Mouse (Mus musculus): ENCODE results near the gene Syngr4. TPM values are rescaled to one million over a fixed set of nuclear protein-coding genes. Genes with fewer than 3 reads are reported as not detected.
A peak's percentile ranks its signal among the peaks of the same experiment; 100 is the strongest.
"Not testable (repeated sequence)": the region's sequence is repeated elsewhere in the genome, so short reads cannot be mapped to it uniquely, and the experiment has no call there.

Syngr4 gene
- total and polyA plus RNA-seq, 3 experiments: 0.90 TPM; not detected in 2

- peak; percentile 93 for DNase-seq
Observed at GRCm38 (mm10) chr7:45916056-45917003, 19.8 kb upstream of the Syngr4 start.

DNA sequence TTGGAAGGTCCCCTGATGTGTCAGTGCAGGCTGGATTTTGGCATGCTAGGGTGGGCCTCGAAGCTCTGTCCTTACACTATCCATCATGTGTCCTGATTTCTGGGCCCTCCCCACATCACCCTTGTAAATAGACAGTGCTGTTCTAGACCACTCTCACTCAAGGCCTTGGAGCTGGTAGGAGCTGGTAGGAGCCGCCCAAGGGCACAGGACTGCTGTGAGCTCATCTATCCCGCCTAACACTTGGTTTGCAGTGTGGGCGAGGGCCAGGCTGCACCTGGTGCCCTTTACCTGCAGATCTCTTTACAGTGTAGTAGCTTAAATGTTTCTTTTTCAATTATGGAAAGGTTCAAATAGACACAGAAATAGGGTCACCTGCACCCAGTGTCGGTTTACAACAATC, 18.5 kb upstream of the Syngr4 start:
- DNase-seq: peak; percentile 38

DNA sequence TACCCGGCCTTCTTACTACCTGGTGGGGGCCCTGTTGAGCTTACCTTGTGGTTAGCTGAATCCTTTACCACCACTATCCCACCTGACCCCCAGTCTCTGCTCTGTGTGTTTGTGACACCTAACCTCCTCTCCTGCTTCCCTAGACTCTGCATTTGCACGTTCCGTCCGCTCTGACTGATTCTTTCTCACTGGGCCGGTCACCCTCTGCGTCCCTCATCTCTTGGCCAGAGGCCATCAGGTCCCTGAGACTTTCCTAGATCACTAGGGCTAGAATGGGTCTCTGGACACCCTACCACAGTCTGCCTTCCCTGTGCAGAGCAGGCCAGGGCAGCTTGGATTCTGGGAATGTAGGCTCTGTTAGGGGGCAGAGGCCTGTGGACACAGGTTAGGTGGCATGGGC, 17.6 kb upstream of the Syngr4 start:
- DNase-seq: no peak

DNA sequence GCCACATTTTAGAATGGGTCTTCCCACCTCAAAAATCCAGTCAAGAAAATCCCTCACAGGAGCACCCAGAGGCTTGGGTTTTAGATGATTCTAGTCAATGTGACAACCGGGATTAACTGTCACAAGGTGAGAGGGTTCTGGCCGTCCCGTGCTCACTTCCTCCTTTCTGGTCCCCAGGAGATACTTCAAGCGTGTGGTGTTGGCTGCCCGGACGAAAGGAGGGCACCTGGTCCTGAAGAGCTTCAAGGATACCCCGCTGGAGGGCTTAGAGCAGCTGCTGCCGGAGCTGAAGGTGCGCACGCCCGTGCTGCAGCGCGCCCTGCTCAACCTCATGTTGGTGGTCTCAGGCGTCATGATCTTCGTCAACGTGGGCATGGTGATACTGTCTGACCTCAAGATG, 12.6 kb upstream of the Syngr4 start:
- no peak for DNase-seq

- DNase-seq: no peak
Observed at GRCm38 (mm10) chr7:45908384-45908783, 11.9 kb upstream of the Syngr4 start.

GRCm38 (mm10) chr7:45906622-45907021, 10.1 kb upstream of the Syngr4 start:
- no peak for DNase-seq

GRCm38 (mm10) chr7:45902481-45903002, 6.0 kb upstream of the Syngr4 start:
- DNase-seq: no peak

DNA sequence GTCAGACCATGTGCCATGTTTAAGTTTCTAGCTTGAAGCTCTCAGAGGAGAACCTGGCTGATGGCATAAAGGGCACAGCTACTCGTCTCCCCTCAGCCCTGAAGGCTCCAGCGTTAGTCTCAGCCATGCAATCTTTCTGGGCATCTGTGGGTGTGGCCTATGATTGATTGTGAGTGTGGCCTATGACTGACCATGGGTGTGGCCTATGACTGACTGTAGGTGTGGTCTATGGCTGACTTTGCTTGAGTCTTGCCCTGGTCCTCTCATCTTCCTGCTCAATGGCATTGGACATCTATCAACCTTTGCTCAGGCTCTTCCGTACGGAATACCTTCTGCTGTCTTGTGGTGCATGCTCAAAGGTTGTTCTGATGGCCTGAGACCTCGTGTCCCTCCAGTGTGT, 5.0 kb upstream of the Syngr4 start:
- peak; percentile 61 for DNase-seq

- not testable (repeated sequence) for DNase-seq
Observed at GRCm38 (mm10) chr7:45898125-45898524, 1.6 kb upstream of the Syngr4 start.

GRCm38 (mm10) chr7:45897258-45897757, 794 bp upstream of the Syngr4 start:
- DNase-seq: peak; percentile 77

DNA sequence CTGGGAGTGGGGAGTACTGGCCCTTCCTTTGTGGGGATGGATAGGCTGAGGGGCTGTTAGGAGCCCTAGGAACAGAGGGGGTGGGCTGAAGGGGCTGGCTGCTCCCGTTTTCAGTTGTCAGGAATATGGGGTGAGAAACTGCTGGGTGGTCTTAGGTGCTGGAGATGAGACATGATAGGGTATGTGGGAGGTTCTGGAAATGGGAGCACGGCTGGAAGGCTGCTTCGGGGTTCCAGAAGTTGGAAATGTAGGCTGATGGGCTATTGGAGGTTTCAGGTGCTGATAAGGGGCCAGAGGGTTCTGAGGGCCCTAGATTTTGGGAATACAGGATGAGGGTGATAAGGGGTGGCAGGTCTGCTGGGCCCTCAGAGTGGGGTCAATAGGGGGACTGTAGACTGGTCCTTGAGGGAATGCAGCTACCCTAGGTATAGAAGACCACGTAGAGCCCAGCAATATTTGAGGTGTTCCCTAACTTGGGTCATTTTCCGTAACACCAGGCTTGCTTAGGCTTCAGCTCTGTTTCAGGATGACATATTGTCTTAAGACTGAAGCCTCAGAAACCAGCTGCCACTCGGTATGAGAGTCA, 490 bp downstream of the Syngr4 start:
- no peak for DNase-seq

- DNase-seq: no peak
Observed at GRCm38 (mm10) chr7:45892651-45893050, 3.9 kb downstream of the Syngr4 start.

DNA sequence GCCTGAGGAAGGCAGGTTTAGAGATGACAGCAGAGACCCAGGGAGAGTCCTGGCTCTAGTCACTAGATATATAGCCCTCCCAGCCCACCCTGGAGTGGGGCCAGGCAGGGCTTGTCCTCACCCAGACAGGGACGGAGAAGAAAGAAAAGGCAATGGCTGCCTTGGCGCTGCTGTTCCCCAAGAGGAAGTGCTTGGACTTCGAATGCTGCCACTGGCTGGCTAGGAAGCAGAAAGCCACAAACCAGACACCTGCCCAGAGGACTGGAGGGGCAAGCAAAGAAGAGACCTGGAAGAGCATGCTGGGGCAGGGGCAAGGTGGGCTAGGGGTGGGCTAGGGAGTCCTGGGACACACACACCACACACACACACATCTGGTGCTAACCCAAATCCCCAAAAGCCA, 9.3 kb downstream of the Syngr4 start:
- DNase-seq: no peak

- DNase-seq: no peak
Observed at GRCm38 (mm10) chr7:45881011-45881410, 15.5 kb downstream of the Syngr4 start.

DNA sequence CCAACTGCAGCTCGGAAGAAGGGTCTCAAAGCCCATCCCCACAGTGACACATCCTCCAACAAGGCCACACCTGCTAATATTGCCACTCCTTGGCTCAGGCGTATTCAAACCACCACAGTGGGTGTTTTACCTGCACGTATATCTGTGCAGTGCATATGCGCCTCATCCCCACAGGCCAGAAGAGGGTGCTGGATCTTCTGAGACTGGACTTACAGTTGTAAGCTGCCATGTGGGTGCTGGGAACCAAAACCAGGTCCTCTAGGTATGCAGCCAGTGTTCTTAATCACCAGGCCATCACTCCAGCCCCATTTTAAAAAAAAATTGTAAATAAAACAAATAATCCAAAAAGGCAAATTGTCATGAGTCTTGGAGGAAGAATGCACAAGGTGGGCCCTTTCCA, 16.0 kb downstream of the Syngr4 start:
- no peak for DNase-seq

- not testable (repeated sequence) for DNase-seq
Observed at GRCm38 (mm10) chr7:45878278-45878677, 18.2 kb downstream of the Syngr4 start, which contains the start of gene Grin2d. Gene Grin2d (minus strand): TSS chr7:45878378.

- DNase-seq: no peak
Observed at GRCm38 (mm10) chr7:45876895-45877294, 19.6 kb downstream of the Syngr4 start.

- peak; percentile 85 for DNase-seq
Observed at GRCm38 (mm10) chr7:45873061-45873947, 23.2 kb downstream of the Syngr4 start.

GRCm38 (mm10) chr7:45872624-45873023, 23.9 kb downstream of the Syngr4 start, which contains the start of gene Kdelr1:
Gene Kdelr1 (plus strand): TSS chr7:45872772.
- DNase-seq: peak; percentile 91

- no peak for DNase-seq
Observed at GRCm38 (mm10) chr7:45870282-45871058, 26.0 kb downstream of the Syngr4 start.

DNA sequence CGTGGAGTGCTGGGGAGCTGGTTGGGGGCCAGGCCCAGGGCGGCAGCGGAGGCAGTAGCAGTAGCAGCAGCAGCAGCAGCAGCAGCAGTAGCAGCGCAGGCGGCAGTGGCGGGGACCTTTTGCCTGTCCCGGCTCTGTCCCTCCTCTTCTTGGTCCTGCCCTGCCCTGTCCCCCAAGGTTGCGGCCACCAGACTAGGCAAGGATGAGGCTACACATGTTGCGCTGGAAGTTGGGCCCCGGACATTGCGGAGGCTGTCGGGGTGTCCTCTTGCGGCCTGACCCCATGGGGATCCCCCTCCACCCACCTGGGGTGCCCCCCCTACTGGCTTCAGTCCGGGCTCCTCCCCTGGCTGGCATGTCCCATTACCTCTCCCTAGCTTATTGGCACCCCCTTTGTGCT, 26.7 kb downstream of the Syngr4 start:
- peak; percentile 21 for DNase-seq
